Comparison of ENCODE assay signal across 10 mouse cellular contexts in the genomic region with DNA sequence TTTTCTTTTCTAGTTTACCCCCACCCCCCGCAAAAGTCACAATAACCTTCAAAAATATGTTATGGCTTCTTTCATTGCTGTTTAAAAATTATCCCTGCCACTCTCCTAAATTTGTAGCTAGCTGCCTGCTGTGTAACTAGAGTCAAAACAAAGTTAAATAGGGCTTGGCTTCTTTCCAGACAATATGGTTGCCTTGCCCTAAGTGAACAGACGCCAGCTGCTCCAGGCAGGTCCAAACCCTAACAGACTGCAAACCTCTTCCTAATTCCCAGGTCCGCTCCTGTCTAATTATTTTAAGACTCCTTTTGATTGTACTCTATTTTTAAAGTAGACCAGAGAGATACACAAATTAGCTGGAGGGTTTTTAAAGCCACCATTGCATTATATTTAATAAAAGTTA. TPM values are rescaled to one million over a fixed set of nuclear protein-coding genes. Genes with fewer than 3 reads are reported as not detected.
DNase-seq lines count a peak whose midpoint lies in the region; ATAC-seq and TF ChIP-seq lines count a peak whose summit lies in the region.
"Had no signal": no experiment of that assay in that cellular context is flagged by ENCODE, and none has a peak within 500 bp of the region (broad histone marks: within the 10 kb centered on the region; RNA-seq: fewer than 3 reads in every experiment).

No protein-coding gene starts in this region.

- H3K27ac ChIP-seq in hindbrain, embryonic 15.5 days (replicated peaks): no peak overlapping the region
- H3K27ac ChIP-seq in hindbrain, embryonic 10.5 days: no peak overlapping the region
- no peak overlapping the region for H3K27ac ChIP-seq in midbrain, postnatal 0 days (ENCODE audit: low read depth, low read length)
- no peak overlapping the region for H3K27ac ChIP-seq in midbrain, embryonic 11.5 days (ENCODE audit: low read depth, low read length)
- H3K27ac ChIP-seq in forebrain, embryonic 15.5 days (replicated peaks): peak overlapping the region; percentile 86

- H3K27me3 ChIP-seq in hindbrain, embryonic 15.5 days: no peaks in the 10 kb centered on the region
- H3K27me3 ChIP-seq in hindbrain, embryonic 10.5 days (ENCODE audit: insufficient read depth, poor library complexity, severe bottlenecking): no peaks in the 10 kb centered on the region
- H3K27me3 ChIP-seq in midbrain, postnatal 0 days (ENCODE audit: insufficient read depth, low read length): no peaks in the 10 kb centered on the region
- no peaks in the 10 kb centered on the region for H3K27me3 ChIP-seq in midbrain, embryonic 11.5 days (ENCODE audit: control insufficient read depth, insufficient read depth, low read length)
- no peaks in the 10 kb centered on the region for H3K27me3 ChIP-seq in forebrain, embryonic 15.5 days
- H3K27me3 ChIP-seq: limb, embryonic 12.5 days had no signal

- TF ChIP-seq CTCF in midbrain, postnatal 0 days (IDR thresholded peaks at IDR 0.05): no peak

- peak; percentile 51; the same call in 1 of the 2 replicates for ATAC-seq in hindbrain, embryonic 15.5 days (ENCODE audit: low FRiP score, low read depth)
- no peak for ATAC-seq in midbrain, postnatal 0 days (ENCODE audit: low FRiP score)
- no peak for ATAC-seq in midbrain, embryonic 11.5 days (ENCODE audit: low FRiP score)
- peak; percentile 85 for ATAC-seq in forebrain, embryonic 15.5 days (replicated peaks)

- H3K9ac ChIP-seq in hindbrain, embryonic 15.5 days: no peak overlapping the region
- H3K9ac ChIP-seq in midbrain, postnatal 0 days (replicated peaks; ENCODE audit: low read length, poor library complexity, severe bottlenecking): no peak overlapping the region
- no peak overlapping the region for H3K9ac ChIP-seq in midbrain, embryonic 11.5 days (ENCODE audit: low read length)
- H3K9ac ChIP-seq in forebrain, embryonic 15.5 days (replicated peaks): no peak overlapping the region
- H3K9ac ChIP-seq: limb, embryonic 12.5 days had no signal

- H3K4me1 ChIP-seq in hindbrain, embryonic 15.5 days (replicated peaks): peaks cover 19% of the 10 kb centered on the region
- peaks cover 6% of the 10 kb centered on the region; the same call in 1 of the 2 replicates for H3K4me1 ChIP-seq in hindbrain, embryonic 10.5 days (replicated peaks)
- no peaks in the 10 kb centered on the region for H3K4me1 ChIP-seq in midbrain, postnatal 0 days (ENCODE audit: insufficient read depth, low read length)
- no peaks in the 10 kb centered on the region for H3K4me1 ChIP-seq in midbrain, embryonic 11.5 days (ENCODE audit: control insufficient read depth, insufficient read depth, low read length)
- H3K4me1 ChIP-seq in forebrain, embryonic 15.5 days: peaks cover 24% of the 10 kb centered on the region

- 40% methylated on average over 3 of the region's 3 CpGs for WGBS in hindbrain, embryonic 15.5 days
- 84% methylated on average over 3 of the region's 3 CpGs for WGBS in hindbrain, embryonic 10.5 days
- WGBS in midbrain, postnatal 0 days: 57% methylated on average over 3 of the region's 3 CpGs
- 86% methylated on average over 3 of the region's 3 CpGs for WGBS in midbrain, embryonic 11.5 days
- WGBS in forebrain, embryonic 15.5 days: 29% methylated on average over 3 of the region's 3 CpGs

- no peaks in the 10 kb centered on the region for H3K9me3 ChIP-seq in hindbrain, embryonic 15.5 days
- H3K9me3 ChIP-seq in hindbrain, embryonic 10.5 days: no peaks in the 10 kb centered on the region
- no peaks in the 10 kb centered on the region for H3K9me3 ChIP-seq in midbrain, postnatal 0 days (ENCODE audit: low read length)
- no peaks in the 10 kb centered on the region for H3K9me3 ChIP-seq in midbrain, embryonic 11.5 days (ENCODE audit: control insufficient read depth, low read length)
- no peaks in the 10 kb centered on the region for H3K9me3 ChIP-seq in forebrain, embryonic 15.5 days
- H3K9me3 ChIP-seq: limb, embryonic 12.5 days had no signal

- H3K4me2 ChIP-seq in hindbrain, embryonic 15.5 days: no peak overlapping the region
- no peak overlapping the region for H3K4me2 ChIP-seq in midbrain, postnatal 0 days (ENCODE audit: low read depth, low read length, poor library complexity, severe bottlenecking)
- no peak overlapping the region for H3K4me2 ChIP-seq in midbrain, embryonic 11.5 days
- H3K4me2 ChIP-seq in forebrain, embryonic 15.5 days (replicated peaks): peak overlapping the region; percentile 14; the same call in 1 of the 2 replicates
- H3K4me2 ChIP-seq: limb, embryonic 12.5 days had no signal

- H3K36me3 ChIP-seq in hindbrain, embryonic 15.5 days: no peaks in the 10 kb centered on the region
- peaks cover 6% of the 10 kb centered on the region; the same call in 1 of the 2 replicates for H3K36me3 ChIP-seq in hindbrain, embryonic 10.5 days
- no peaks in the 10 kb centered on the region for H3K36me3 ChIP-seq in midbrain, postnatal 0 days (ENCODE audit: insufficient read depth, low read length)
- H3K36me3 ChIP-seq in midbrain, embryonic 11.5 days (ENCODE audit: control insufficient read depth, insufficient read depth, low read length): no peaks in the 10 kb centered on the region; the same call in 1 of the 2 replicates
- no peaks in the 10 kb centered on the region for H3K36me3 ChIP-seq in forebrain, embryonic 15.5 days
- H3K36me3 ChIP-seq: limb, embryonic 12.5 days had no signal

- DNase-seq in hindbrain, embryonic 10.5 days (ENCODE audit: low spot score): no peak
- peak; percentile 67 for DNase-seq in midbrain, postnatal 0 days (ENCODE audit: low spot score)
- no peak for DNase-seq in midbrain, embryonic 11.5 days (ENCODE audit: low spot score, missing footprints)
- DNase-seq in adipocyte (ENCODE audit: low spot score): no peak
- DNase-seq in Muller cell, postnatal 12 days (ENCODE audit: inconsistent ontology term): no peak
- DNase-seq: kidney, postnatal 4 days; spleen, adult 18-20 months had no signal

- no peak overlapping the region for H3K4me3 ChIP-seq in hindbrain, embryonic 15.5 days
- H3K4me3 ChIP-seq in hindbrain, embryonic 10.5 days: no peak overlapping the region
- H3K4me3 ChIP-seq in midbrain, postnatal 0 days (ENCODE audit: low read depth, low read length): no peak overlapping the region
- H3K4me3 ChIP-seq in midbrain, embryonic 11.5 days (ENCODE audit: low read depth, low read length): no peak overlapping the region
- H3K4me3 ChIP-seq in forebrain, embryonic 15.5 days: no peak overlapping the region
- H3K4me3 ChIP-seq: limb, embryonic 12.5 days had no signal

RNA-seq across cellular contexts. Expression of a gene that starts 16.6 kb away (rescaled TPM):
- 4.1 and 5.9 TPM in 2 replicates for polyA plus RNA-seq in hindbrain, embryonic 15.5 days (2015; fragmentation: Nextera tagmentation; extraction: Ambion mirVana)
- 5.3 and 6.1 TPM in 2 replicates for polyA plus RNA-seq in hindbrain, embryonic 10.5 days (2016; fragmentation: Nextera tagmentation; extraction: Ambion mirVana)
- 3.2 and 3.8 TPM in 2 replicates for total RNA-seq in midbrain, postnatal 0 days (2014; rRNA removed)
- polyA plus RNA-seq in midbrain, postnatal 0 days (2015; fragmentation: Nextera tagmentation; extraction: Ambion mirVana): 2.7 TPM in 2 replicates
- polyA plus RNA-seq in midbrain, embryonic 11.5 days (2014; fragmentation: Nextera tagmentation; extraction: Ambion mirVana): 7.2 and 8.4 TPM in 2 replicates
- polyA plus RNA-seq in forebrain, embryonic 15.5 days (2015; fragmentation: Nextera tagmentation; extraction: Ambion mirVana): 5.0 and 6.7 TPM in 2 replicates

RNA-seq across cellular contexts. Expression of a gene that starts 26.1 kb away (rescaled TPM):
- 103 and 109 TPM in 2 replicates for polyA plus RNA-seq in hindbrain, embryonic 15.5 days (2015; fragmentation: Nextera tagmentation; extraction: Ambion mirVana)
- 119 and 133 TPM in 2 replicates for polyA plus RNA-seq in hindbrain, embryonic 10.5 days (2016; fragmentation: Nextera tagmentation; extraction: Ambion mirVana)
- 95.5 and 120 TPM in 2 replicates for total RNA-seq in midbrain, postnatal 0 days (2014; rRNA removed)
- polyA plus RNA-seq in midbrain, postnatal 0 days (2015; fragmentation: Nextera tagmentation; extraction: Ambion mirVana): 94.9 and 98.3 TPM in 2 replicates
- 180 and 194 TPM in 2 replicates for polyA plus RNA-seq in midbrain, embryonic 11.5 days (2014; fragmentation: Nextera tagmentation; extraction: Ambion mirVana)
- polyA plus RNA-seq in forebrain, embryonic 15.5 days (2015; fragmentation: Nextera tagmentation; extraction: Ambion mirVana): 126 and 127 TPM in 2 replicates

Comparison
In these comparisons a context has a peak if more than half of its experiments do, and no peak if none do; other contexts are left out.
1. ATAC-seq: peak in hindbrain, embryonic 15.5 days (single experiment) and forebrain, embryonic 15.5 days (single experiment); none in midbrain, postnatal 0 days (single experiment) and midbrain, embryonic 11.5 days (single experiment).